Mouse (Mus musculus): Measurements from ENCODE around the gene Rnase10. TPM values are rescaled to one million over a fixed set of nuclear protein-coding genes. Genes with fewer than 3 reads are reported as not detected.
"Not testable (repeated sequence)": the region's sequence is repeated elsewhere in the genome, so short reads cannot be mapped to it uniquely, and the experiment has no call there.

Gene Rnase10
- not detected in 2 replicates for total RNA-seq (2014; fragmentation: Nextera tagmentation)
- total RNA-seq (2017), result 0.22 TPM in 1 of 2 replicates, not detected in the other
- polyA plus RNA-seq (2012), result not detected in 2 replicates

GRCm38 (mm10) chr14:51007152-51007801, at the start of gene Rnase10:
Gene Rnase10 (plus strand): TSS chr14:51007751.
- Histone ChIP-seq H3K4me1 (ENCODE audit: insufficient read depth, low read depth, low read length) (no peaks in the 10 kb centered on the region), H3K9me3 (replicated peaks) (no peaks in the 10 kb centered on the region), H3K27me3 (ENCODE audit: insufficient read depth, low read length) (no peaks in the 10 kb centered on the region; the same call in 1 of the 2 replicates), H3K36me3 (replicated peaks) (no peaks in the 10 kb centered on the region), H3K4me3 (ENCODE audit: low read depth, low read length) (no peak within 1 kb of the TSS)
- TF ChIP-seq POLR2AphosphoS5 (IDR thresholded peaks at IDR 0.05; ENCODE audit: insufficient replicate concordance, low read depth, low read length) (no peak), GATA1 (IDR thresholded peaks at IDR 0.05; ENCODE audit: borderline replicate concordance, low read length) (no peak)
- ATAC-seq (ENCODE audit: extremely low read depth, insufficient number of reproducible peaks, low FRiP score, poor library complexity, severe bottlenecking) (no peak), DNase-seq (ENCODE audit: low spot score) (no peak)

GRCm38 (mm10) chr14:50958289-50958995, 49.1 kb upstream of the Rnase10 start:
- H3K36me3 ChIP-seq (replicated peaks); H3K4me1 ChIP-seq (ENCODE audit: insufficient read depth, low read depth, low read length); H3K27me3 ChIP-seq (ENCODE audit: insufficient read depth, low read length); DNase-seq (ENCODE audit: low spot score); H3K9me3 ChIP-seq (replicated peaks); ATAC-seq (ENCODE audit: extremely low read depth, insufficient number of reproducible peaks, low FRiP score, poor library complexity, severe bottlenecking); H3K4me3 ChIP-seq (ENCODE audit: low read depth, low read length): not testable (repeated sequence)

DNA sequence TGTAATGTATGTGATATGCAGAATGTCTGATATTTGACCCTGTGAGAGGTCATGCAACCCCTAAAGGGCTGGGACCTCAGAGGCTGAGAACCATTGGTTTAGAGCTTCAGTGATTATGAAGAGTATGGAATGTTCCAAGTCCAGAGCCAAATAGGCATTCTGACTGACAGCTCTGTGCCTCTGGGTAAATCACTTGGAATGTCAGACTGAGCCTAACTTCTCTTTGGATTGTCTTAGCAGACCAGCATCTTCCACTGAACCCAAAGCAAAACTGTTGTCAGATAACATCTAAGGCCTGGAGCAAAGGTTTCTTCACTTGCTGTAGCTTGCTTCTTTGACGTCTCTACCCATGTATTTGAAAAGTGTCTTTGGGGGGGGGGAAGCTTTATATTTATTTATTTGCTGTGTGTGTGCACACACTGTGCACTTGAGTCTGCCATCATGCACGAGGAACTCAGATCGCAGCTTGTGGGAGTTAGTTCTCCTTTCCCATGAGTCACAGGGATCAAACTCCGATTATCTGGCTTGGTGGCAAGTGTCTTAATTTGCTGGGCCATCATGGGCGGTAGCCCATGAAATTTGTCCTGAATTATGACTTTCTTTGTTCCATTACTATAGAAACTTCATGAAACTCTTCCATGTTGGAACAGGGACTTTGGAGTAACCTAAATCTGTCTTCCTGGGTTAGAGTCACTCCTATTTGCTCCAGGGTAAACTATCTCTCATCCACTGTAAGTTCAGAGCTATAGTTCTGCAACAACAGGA, 39.2 kb upstream of the Rnase10 start:
- TF ChIP-seq TAL1 (conservative IDR thresholded peaks at IDR 0.05; ENCODE audit: low read depth, low read length) (no peak), POLR2AphosphoS5 (IDR thresholded peaks at IDR 0.05; ENCODE audit: insufficient replicate concordance, low read depth, low read length) (no peak), GATA2 (IDR thresholded peaks at IDR 0.05; ENCODE audit: borderline replicate concordance, low read depth, low read length) (no peak), GATA1 (IDR thresholded peaks at IDR 0.05; ENCODE audit: borderline replicate concordance, low read length) (no peak), CTCF (IDR thresholded peaks at IDR 0.05; ENCODE audit: low read depth, low read length) (no peak)
- peaks cover 2% of the 10 kb centered on the region; the same call in 1 of the 2 replicates for H3K27me3 ChIP-seq (ENCODE audit: insufficient read depth, low read length)
- peaks cover 13% of the 10 kb centered on the region for H3K4me1 ChIP-seq (ENCODE audit: insufficient read depth, low read depth, low read length)
- H3K9me3 ChIP-seq (replicated peaks), result no peaks in the 10 kb centered on the region
- DNase-seq (ENCODE audit: low spot score) (no peak), ATAC-seq (ENCODE audit: extremely low read depth, insufficient number of reproducible peaks, low FRiP score, poor library complexity, severe bottlenecking) (no peak)
- H3K36me3 ChIP-seq (replicated peaks), result peaks cover 2% of the 10 kb centered on the region
- H3K4me3 ChIP-seq (ENCODE audit: low read depth, low read length), result no peak overlapping the region

DNA sequence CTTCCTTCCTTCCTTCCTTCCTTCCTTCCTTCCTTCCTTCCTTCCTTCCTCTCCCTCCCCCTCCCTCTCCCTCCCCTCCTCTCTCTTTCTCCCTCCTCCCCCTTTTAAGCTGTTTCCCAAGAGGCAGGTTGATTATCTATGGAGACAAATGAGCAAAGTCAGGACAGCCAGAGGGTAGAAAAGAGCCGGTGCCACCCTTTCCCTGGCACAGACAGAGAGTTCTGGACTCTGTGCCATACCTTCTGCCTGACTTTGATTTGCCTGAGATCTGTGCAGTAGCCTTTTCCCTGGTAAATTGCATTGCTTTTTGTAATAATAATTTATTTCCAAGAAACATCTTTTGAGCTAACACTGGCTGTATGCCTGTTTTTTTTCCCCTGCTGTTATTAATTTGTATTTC, 38.5 kb upstream of the Rnase10 start:
- DNase-seq (ENCODE audit: low spot score) (no peak), ATAC-seq (ENCODE audit: extremely low read depth, insufficient number of reproducible peaks, low FRiP score, poor library complexity, severe bottlenecking) (no peak)
- H3K4me1 ChIP-seq (ENCODE audit: insufficient read depth, low read depth, low read length), result peaks cover 13% of the 10 kb centered on the region
- peaks cover 2% of the 10 kb centered on the region; the same call in 1 of the 2 replicates for H3K27me3 ChIP-seq (ENCODE audit: insufficient read depth, low read length)
- H3K36me3 ChIP-seq (replicated peaks), result no peaks in the 10 kb centered on the region
- H3K9me3 ChIP-seq (replicated peaks), result no peaks in the 10 kb centered on the region
- TF ChIP-seq TAL1 (conservative IDR thresholded peaks at IDR 0.05; ENCODE audit: low read depth, low read length) (no peak), POLR2AphosphoS5 (IDR thresholded peaks at IDR 0.05; ENCODE audit: insufficient replicate concordance, low read depth, low read length) (no peak), GATA1 (IDR thresholded peaks at IDR 0.05; ENCODE audit: borderline replicate concordance, low read length) (no peak), GATA2 (IDR thresholded peaks at IDR 0.05; ENCODE audit: borderline replicate concordance, low read depth, low read length) (no peak), CTCF (IDR thresholded peaks at IDR 0.05; ENCODE audit: low read depth, low read length) (no peak)
- no peak overlapping the region for H3K4me3 ChIP-seq (ENCODE audit: low read depth, low read length)

DNA sequence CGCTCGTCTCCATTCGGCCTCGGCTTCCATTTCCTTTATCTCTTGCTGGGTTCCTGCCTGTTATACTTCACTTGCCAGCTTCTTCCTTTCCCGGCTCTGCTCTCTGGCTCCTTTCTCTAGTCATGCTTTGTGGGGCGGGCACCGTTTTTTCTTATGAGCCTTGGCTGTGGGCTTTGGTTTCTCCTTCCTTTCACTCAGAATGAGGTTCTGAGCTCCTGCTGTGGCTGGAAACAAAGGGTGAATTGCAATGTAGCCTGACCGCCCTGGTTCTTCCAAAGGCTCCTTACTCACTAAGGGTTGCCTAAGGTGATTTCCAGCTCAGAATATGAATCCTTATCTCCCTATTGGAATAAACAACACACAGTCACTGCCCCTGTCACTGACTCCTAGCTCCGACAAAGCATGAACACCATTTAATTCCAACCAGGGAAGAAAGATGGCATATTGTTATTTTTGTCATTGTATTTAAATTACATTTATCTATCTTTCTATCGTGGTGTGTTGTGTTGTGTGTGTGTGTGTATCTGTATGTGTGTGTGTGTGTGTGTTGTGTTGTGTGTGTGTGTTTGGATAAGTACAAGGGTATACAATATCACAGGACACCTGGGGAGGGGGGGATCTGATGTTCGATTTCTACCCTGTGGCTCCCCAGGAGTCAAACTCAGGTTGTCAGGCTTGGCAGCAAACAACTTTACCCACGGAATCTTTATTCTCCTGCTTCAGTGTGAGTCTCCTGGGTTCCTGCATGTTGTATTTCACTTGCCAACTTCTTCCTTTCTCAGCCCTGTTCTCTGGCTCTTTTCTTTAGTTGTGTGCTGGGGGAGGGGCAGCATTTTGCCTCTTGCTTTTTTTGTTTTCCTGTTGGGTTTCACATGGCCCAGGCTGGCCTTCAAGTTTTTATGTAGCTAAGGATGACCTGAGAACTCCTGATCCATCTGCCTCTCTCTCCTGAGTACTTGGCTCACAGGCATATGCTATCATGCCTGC, 37.7 kb upstream of the Rnase10 start:
- no peaks in the 10 kb centered on the region for H3K9me3 ChIP-seq (replicated peaks)
- DNase-seq (ENCODE audit: low spot score) (no peak), ATAC-seq (ENCODE audit: extremely low read depth, insufficient number of reproducible peaks, low FRiP score, poor library complexity, severe bottlenecking) (no peak)
- no peaks in the 10 kb centered on the region for H3K36me3 ChIP-seq (replicated peaks)
- no peak overlapping the region for H3K4me3 ChIP-seq (ENCODE audit: low read depth, low read length)
- TF ChIP-seq GATA2 (IDR thresholded peaks at IDR 0.05; ENCODE audit: borderline replicate concordance, low read depth, low read length), result no peak
- TF ChIP-seq POLR2AphosphoS5 (IDR thresholded peaks at IDR 0.05; ENCODE audit: insufficient replicate concordance, low read depth, low read length), result no peak
- no peak for TF ChIP-seq CTCF (IDR thresholded peaks at IDR 0.05; ENCODE audit: low read depth, low read length)
- no peak for TF ChIP-seq TAL1 (conservative IDR thresholded peaks at IDR 0.05; ENCODE audit: low read depth, low read length)
- no peak for TF ChIP-seq GATA1 (IDR thresholded peaks at IDR 0.05; ENCODE audit: borderline replicate concordance, low read length)
- peaks cover 2% of the 10 kb centered on the region; the same call in 1 of the 2 replicates for H3K27me3 ChIP-seq (ENCODE audit: insufficient read depth, low read length)
- H3K4me1 ChIP-seq (ENCODE audit: insufficient read depth, low read depth, low read length), result peaks cover 13% of the 10 kb centered on the region
